Mouse (Mus musculus): ENCODE measurements around the gene Egflam.

- TF ChIP-seq CTCF (IDR thresholded peaks at IDR 0.05; ENCODE audit: insufficient read depth, low read length): peak; percentile 99
- no peak for TF ChIP-seq POLR2A (IDR thresholded peaks at IDR 0.05; ENCODE audit: borderline replicate concordance, extremely low read depth, low read depth, low read length)
Measured at GRCm38 (mm10) chr15:7226225-7226624, 172.0 kb downstream of the Egflam start.
